8 mouse cellular contexts compared by ENCODE assay signal in the genomic region with DNA sequence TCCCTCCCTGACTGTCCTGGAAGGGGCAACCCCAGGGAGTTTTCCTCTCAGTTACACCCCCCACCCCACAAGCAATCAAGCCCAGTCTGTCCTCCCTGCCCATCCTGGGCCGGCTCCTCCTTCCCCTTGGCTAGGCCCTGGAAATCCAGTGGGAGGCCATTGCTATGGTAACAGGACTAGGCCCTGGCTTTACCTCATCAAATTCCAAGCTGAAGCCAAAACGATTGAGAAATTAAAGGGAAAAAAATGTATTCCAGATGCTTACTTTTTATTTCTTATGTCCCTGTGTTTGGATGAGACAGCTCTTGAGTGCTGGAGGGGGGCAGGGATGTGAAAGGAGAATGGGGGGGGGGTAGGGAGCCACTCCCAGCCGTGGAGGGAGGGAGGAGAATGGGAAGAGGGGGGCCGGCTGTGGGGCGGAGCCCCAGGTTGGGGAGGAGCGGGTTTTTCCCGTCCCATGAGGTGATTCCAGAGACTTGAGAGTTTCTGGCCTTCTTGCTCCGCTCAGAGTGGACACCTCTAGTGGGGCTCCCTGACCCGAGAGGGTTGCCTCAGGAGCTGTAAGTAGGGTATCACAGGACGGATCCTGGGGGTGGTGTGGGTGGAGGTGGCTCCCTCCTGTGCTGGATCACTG. TPM values are rescaled to one million over a fixed set of nuclear protein-coding genes. Genes with fewer than 3 reads are reported as not detected.
A peak's percentile ranks its signal among the peaks of the same experiment; 100 is the strongest.
DNase-seq lines count a peak whose midpoint lies in the region; ATAC-seq lines count a peak whose summit lies in the region.

No protein-coding gene starts in this region.

- 2% methylated on average over 10 of the region's 10 CpGs for WGBS in embryonic facial prominence, embryonic 15.5 days
- WGBS in heart, embryonic 12.5 days: 13% methylated on average over 9 of the region's 10 CpGs
- WGBS in kidney, embryonic 15.5 days: 8% methylated on average over 9 of the region's 10 CpGs
- WGBS in liver, embryonic 15.5 days (ENCODE audit: insufficient replicate concordance): 38% methylated on average over 10 of the region's 10 CpGs
- 6% methylated on average over 10 of the region's 10 CpGs for WGBS in neural tube, embryonic 14.5 days

- DNase-seq in cerebellum, adult 9-11 months: peak; percentile 54
- no peak for DNase-seq in cerebellum, adult 9-10 months

- peaks cover 64% of the 10 kb centered on the region for H3K4me1 ChIP-seq in embryonic facial prominence, embryonic 15.5 days
- peaks cover 52% of the 10 kb centered on the region for H3K4me1 ChIP-seq in heart, embryonic 12.5 days (replicated peaks)
- peaks cover 57% of the 10 kb centered on the region for H3K4me1 ChIP-seq in kidney, embryonic 15.5 days
- H3K4me1 ChIP-seq in liver, embryonic 15.5 days (replicated peaks): peaks cover 51% of the 10 kb centered on the region
- H3K4me1 ChIP-seq in neural tube, embryonic 14.5 days (ENCODE audit: control insufficient read depth, insufficient read depth, low read length): peaks cover 31% of the 10 kb centered on the region

- H3K27me3 ChIP-seq in embryonic facial prominence, embryonic 15.5 days: no peaks in the 10 kb centered on the region
- H3K27me3 ChIP-seq in heart, embryonic 12.5 days (replicated peaks): no peaks in the 10 kb centered on the region
- no peaks in the 10 kb centered on the region for H3K27me3 ChIP-seq in kidney, embryonic 15.5 days
- H3K27me3 ChIP-seq in liver, embryonic 15.5 days: peaks cover 44% of the 10 kb centered on the region
- H3K27me3 ChIP-seq in neural tube, embryonic 14.5 days (ENCODE audit: control insufficient read depth, insufficient read depth, low read length): no peaks in the 10 kb centered on the region

- peak overlapping the region; percentile 40; the same call in 1 of the 2 replicates for H3K9ac ChIP-seq in embryonic facial prominence, embryonic 15.5 days
- H3K9ac ChIP-seq in heart, embryonic 12.5 days: peak overlapping the region; percentile 59; the same call in 1 of the 2 replicates
- peak overlapping the region; percentile 29; the same call in 1 of the 2 replicates for H3K9ac ChIP-seq in kidney, embryonic 15.5 days
- H3K9ac ChIP-seq in liver, embryonic 15.5 days: no peak overlapping the region
- H3K9ac ChIP-seq in neural tube, embryonic 14.5 days (replicated peaks; ENCODE audit: low read depth, low read length): peak overlapping the region; percentile 17; the same call in 1 of the 2 replicates

- peak overlapping the region; percentile 73 for H3K4me3 ChIP-seq in embryonic facial prominence, embryonic 15.5 days (replicated peaks)
- H3K4me3 ChIP-seq in heart, embryonic 12.5 days: peak overlapping the region; percentile 43
- H3K4me3 ChIP-seq in kidney, embryonic 15.5 days (replicated peaks): peak overlapping the region; percentile 41
- peak overlapping the region; percentile 15; the same call in 1 of the 2 replicates for H3K4me3 ChIP-seq in liver, embryonic 15.5 days (replicated peaks)
- peak overlapping the region; percentile 12; the same call in 1 of the 2 replicates for H3K4me3 ChIP-seq in neural tube, embryonic 14.5 days (ENCODE audit: low read depth, low read length)

- H3K9me3 ChIP-seq in embryonic facial prominence, embryonic 15.5 days (replicated peaks): no peaks in the 10 kb centered on the region
- H3K9me3 ChIP-seq in heart, embryonic 12.5 days (replicated peaks): no peaks in the 10 kb centered on the region
- H3K9me3 ChIP-seq in kidney, embryonic 15.5 days (replicated peaks): no peaks in the 10 kb centered on the region
- no peaks in the 10 kb centered on the region for H3K9me3 ChIP-seq in liver, embryonic 15.5 days (replicated peaks)
- no peaks in the 10 kb centered on the region for H3K9me3 ChIP-seq in neural tube, embryonic 14.5 days (ENCODE audit: control insufficient read depth, low read length)

- H3K4me2 ChIP-seq in embryonic facial prominence, embryonic 15.5 days (replicated peaks): peak overlapping the region; percentile 69
- H3K4me2 ChIP-seq in heart, embryonic 12.5 days: peak overlapping the region; percentile 68
- H3K4me2 ChIP-seq in kidney, embryonic 15.5 days: peak overlapping the region; percentile 80
- peak overlapping the region; percentile 39 for H3K4me2 ChIP-seq in liver, embryonic 15.5 days
- peak overlapping the region; percentile 73 for H3K4me2 ChIP-seq in neural tube, embryonic 14.5 days (ENCODE audit: low read depth, low read length)

- H3K27ac ChIP-seq in embryonic facial prominence, embryonic 15.5 days (replicated peaks): peak overlapping the region; percentile 99
- H3K27ac ChIP-seq in heart, embryonic 12.5 days (ENCODE audit: poor library complexity, severe bottlenecking): peak overlapping the region; percentile 68
- peak overlapping the region; percentile 96 for H3K27ac ChIP-seq in kidney, embryonic 15.5 days
- H3K27ac ChIP-seq in liver, embryonic 15.5 days (replicated peaks): 0 out of 2 replicates have a peak overlapping the region, but pooled peaks have one; percentile 14
- no peak overlapping the region for H3K27ac ChIP-seq in neural tube, embryonic 14.5 days (ENCODE audit: low read depth, low read length)

- H3K36me3 ChIP-seq in embryonic facial prominence, embryonic 15.5 days: peaks cover 50% of the 10 kb centered on the region
- H3K36me3 ChIP-seq in heart, embryonic 12.5 days: peaks cover 57% of the 10 kb centered on the region
- H3K36me3 ChIP-seq in kidney, embryonic 15.5 days: peaks cover 53% of the 10 kb centered on the region
- peaks cover 29% of the 10 kb centered on the region for H3K36me3 ChIP-seq in liver, embryonic 15.5 days (replicated peaks)
- peaks cover 33% of the 10 kb centered on the region for H3K36me3 ChIP-seq in neural tube, embryonic 14.5 days (ENCODE audit: control insufficient read depth, insufficient read depth, low read length)

- peak; percentile 56 for ATAC-seq in embryonic facial prominence, embryonic 15.5 days (ENCODE audit: insufficient number of reproducible peaks, low FRiP score, low TSS enrichment, low read depth)
- ATAC-seq in heart, embryonic 12.5 days (ENCODE audit: insufficient number of reproducible peaks, low FRiP score): peak; percentile 33; the same call in 1 of the 2 replicates
- ATAC-seq in kidney, embryonic 15.5 days (replicated peaks; ENCODE audit: low FRiP score): peak; percentile 10
- no peak for ATAC-seq in liver, embryonic 15.5 days (ENCODE audit: insufficient read depth)
- peak; percentile 12; the same call in 1 of the 2 replicates for ATAC-seq in neural tube, embryonic 14.5 days (ENCODE audit: low read depth)
- no peak for ATAC-seq in megakaryocyte progenitor cell, adult 5-6 weeks (replicated peaks; ENCODE audit: poor library complexity)

RNA-seq across cellular contexts. Expression of gene Tnks1bp1, which starts 2.3 kb away (rescaled TPM):
- 63.8 and 68.0 TPM in 2 replicates for polyA plus RNA-seq in embryonic facial prominence, embryonic 15.5 days (2015; fragmentation: Nextera tagmentation; extraction: Ambion mirVana)
- polyA plus RNA-seq in heart, embryonic 12.5 days (2016; fragmentation: Nextera tagmentation; extraction: Ambion mirVana): 33.2 and 36.6 TPM in 2 replicates
- 29.2 and 39.2 TPM in 2 replicates for polyA plus RNA-seq in kidney, embryonic 15.5 days (2015; fragmentation: Nextera tagmentation; extraction: Ambion mirVana)
- polyA plus RNA-seq in liver, embryonic 15.5 days (2015; fragmentation: Nextera tagmentation; extraction: Ambion mirVana): 4.8 and 5.1 TPM in 2 replicates
- 6.8 and 10.6 TPM in 2 replicates for polyA plus RNA-seq in neural tube, embryonic 14.5 days (2014; fragmentation: Nextera tagmentation; extraction: Ambion mirVana)
- total RNA-seq in megakaryocyte progenitor cell, adult 5-6 weeks (2015): 0.59 and 0.85 TPM in 2 replicates
- 1.6 and 4.7 TPM in 2 replicates for total RNA-seq in megakaryocyte progenitor cell, adult 5-6 weeks (2017)

RNA-seq across cellular contexts. Expression of gene P2rx3, which starts 12.9 kb away (rescaled TPM):
- polyA plus RNA-seq in embryonic facial prominence, embryonic 15.5 days (2015; fragmentation: Nextera tagmentation; extraction: Ambion mirVana): 1.2 and 1.7 TPM in 2 replicates
- polyA plus RNA-seq in heart, embryonic 12.5 days (2016; fragmentation: Nextera tagmentation; extraction: Ambion mirVana): 0.67 and 0.87 TPM in 2 replicates
- 0.90 and 1.3 TPM in 2 replicates for polyA plus RNA-seq in kidney, embryonic 15.5 days (2015; fragmentation: Nextera tagmentation; extraction: Ambion mirVana)
- polyA plus RNA-seq in liver, embryonic 15.5 days (2015; fragmentation: Nextera tagmentation; extraction: Ambion mirVana): 0.25 and 0.30 TPM in 2 replicates
- 0.94 and 22.0 TPM in 2 replicates for polyA plus RNA-seq in neural tube, embryonic 14.5 days (2014; fragmentation: Nextera tagmentation; extraction: Ambion mirVana)
- 1.5 and 2.5 TPM in 2 replicates for total RNA-seq in megakaryocyte progenitor cell, adult 5-6 weeks (2015)
- 0.46 TPM in 1 of 2 replicates, not detected in the other for total RNA-seq in megakaryocyte progenitor cell, adult 5-6 weeks (2017)

RNA-seq across cellular contexts. Expression of gene Ssrp1, which starts 13.1 kb away (rescaled TPM):
- 236 and 250 TPM in 2 replicates for polyA plus RNA-seq in embryonic facial prominence, embryonic 15.5 days (2015; fragmentation: Nextera tagmentation; extraction: Ambion mirVana)
- 146 and 151 TPM in 2 replicates for polyA plus RNA-seq in heart, embryonic 12.5 days (2016; fragmentation: Nextera tagmentation; extraction: Ambion mirVana)
- polyA plus RNA-seq in kidney, embryonic 15.5 days (2015; fragmentation: Nextera tagmentation; extraction: Ambion mirVana): 299 and 307 TPM in 2 replicates
- 145 and 148 TPM in 2 replicates for polyA plus RNA-seq in liver, embryonic 15.5 days (2015; fragmentation: Nextera tagmentation; extraction: Ambion mirVana)
- 152 and 178 TPM in 2 replicates for polyA plus RNA-seq in neural tube, embryonic 14.5 days (2014; fragmentation: Nextera tagmentation; extraction: Ambion mirVana)
- 145 and 175 TPM in 2 replicates for total RNA-seq in megakaryocyte progenitor cell, adult 5-6 weeks (2015)
- total RNA-seq in megakaryocyte progenitor cell, adult 5-6 weeks (2017): 390 and 507 TPM in 2 replicates

Comparison
In these comparisons a context has a peak if more than half of its experiments do, and no peak if none do; other contexts are left out.
1. ATAC-seq: peak in embryonic facial prominence, embryonic 15.5 days (single experiment), heart, embryonic 12.5 days (single experiment), kidney, embryonic 15.5 days (single experiment) and neural tube, embryonic 14.5 days (single experiment); none in liver, embryonic 15.5 days (single experiment) and megakaryocyte progenitor cell, adult 5-6 weeks (single experiment).
2. H3K4me3 ChIP-seq: peak in every context shown above with its lines; median percentile 73 in embryonic facial prominence, embryonic 15.5 days; 43 in heart, embryonic 12.5 days; 41 in kidney, embryonic 15.5 days; 15 in liver, embryonic 15.5 days; 12 in neural tube, embryonic 14.5 days.
3. Peak in every context shown above with its lines, with median percentiles within 50 percentile points of each other: H3K4me2 ChIP-seq.